Mouse (Mus musculus): ENCODE measurements around the gene Cdk14.
"Not testable (repeated sequence)": the region's sequence is repeated elsewhere in the genome, so short reads cannot be mapped to it uniquely, and the experiment has no call there.

Gene Cdk14

GRCm38 (mm10) chr5:5365285-5366076 lies 54.6 kb downstream of the Cdk14 start:
- no peak for DNase-seq

- no peak for DNase-seq
Measured at GRCm38 (mm10) chr5:5361684-5362083, 58.4 kb downstream of the Cdk14 start.

- DNase-seq: no peak
Measured at GRCm38 (mm10) chr5:5360338-5360737, 59.8 kb downstream of the Cdk14 start.

DNA sequence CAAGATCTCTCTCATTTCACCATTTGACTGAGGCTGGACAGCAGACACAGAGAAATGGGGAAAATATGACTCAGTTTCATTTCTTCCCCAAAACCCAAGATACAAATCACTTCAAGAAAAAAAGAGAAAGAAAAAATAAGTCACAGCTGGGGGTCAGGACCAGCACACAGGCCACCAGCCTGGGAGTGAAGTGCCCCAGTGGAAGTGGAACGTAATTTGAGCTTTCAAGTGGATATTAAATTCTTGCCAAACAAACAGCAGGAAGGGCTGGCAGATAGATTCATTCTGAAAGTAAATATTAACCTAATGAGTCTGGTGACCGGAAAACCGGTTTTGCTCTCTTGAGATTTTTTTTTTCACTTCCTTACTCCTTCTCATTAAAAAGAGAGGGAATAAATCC lies 60.2 kb downstream of the Cdk14 start:
- DNase-seq: no peak

- DNase-seq: no peak
Measured at GRCm38 (mm10) chr5:5359370-5359769, 60.7 kb downstream of the Cdk14 start.

DNA sequence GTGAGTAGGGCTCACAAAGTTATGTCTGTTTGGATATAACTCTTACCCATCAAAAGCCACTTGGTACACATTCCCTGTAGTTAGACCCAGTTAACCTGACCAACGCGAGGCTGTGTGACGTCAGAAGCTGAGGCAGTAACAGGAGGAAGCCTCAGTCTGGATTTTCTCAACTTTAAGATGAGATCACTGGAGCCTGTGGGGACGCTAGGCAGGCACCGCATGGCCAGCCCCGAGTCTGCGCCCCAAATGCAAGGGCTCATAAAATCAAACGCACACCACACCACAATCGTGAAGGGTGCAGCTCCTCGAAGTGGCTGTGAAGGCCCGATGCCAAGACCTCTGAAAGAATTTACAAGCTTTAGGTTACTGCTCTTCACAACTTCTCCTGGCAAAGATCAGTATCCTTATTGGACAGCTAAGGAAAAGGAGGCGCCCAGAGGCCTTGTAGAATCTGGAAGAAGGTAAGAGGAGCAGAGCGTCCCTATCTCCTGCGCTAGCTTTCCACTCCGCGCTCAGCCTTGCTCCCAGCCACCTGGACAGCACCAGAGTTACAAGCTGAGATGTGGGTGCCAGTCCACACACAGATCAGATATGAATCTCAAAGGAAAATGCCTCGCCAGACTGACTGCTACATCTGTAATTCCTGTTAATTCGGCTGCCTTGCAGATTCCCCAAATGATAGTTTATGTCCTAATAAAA lies 61.9 kb downstream of the Cdk14 start:
- no peak for DNase-seq

DNA sequence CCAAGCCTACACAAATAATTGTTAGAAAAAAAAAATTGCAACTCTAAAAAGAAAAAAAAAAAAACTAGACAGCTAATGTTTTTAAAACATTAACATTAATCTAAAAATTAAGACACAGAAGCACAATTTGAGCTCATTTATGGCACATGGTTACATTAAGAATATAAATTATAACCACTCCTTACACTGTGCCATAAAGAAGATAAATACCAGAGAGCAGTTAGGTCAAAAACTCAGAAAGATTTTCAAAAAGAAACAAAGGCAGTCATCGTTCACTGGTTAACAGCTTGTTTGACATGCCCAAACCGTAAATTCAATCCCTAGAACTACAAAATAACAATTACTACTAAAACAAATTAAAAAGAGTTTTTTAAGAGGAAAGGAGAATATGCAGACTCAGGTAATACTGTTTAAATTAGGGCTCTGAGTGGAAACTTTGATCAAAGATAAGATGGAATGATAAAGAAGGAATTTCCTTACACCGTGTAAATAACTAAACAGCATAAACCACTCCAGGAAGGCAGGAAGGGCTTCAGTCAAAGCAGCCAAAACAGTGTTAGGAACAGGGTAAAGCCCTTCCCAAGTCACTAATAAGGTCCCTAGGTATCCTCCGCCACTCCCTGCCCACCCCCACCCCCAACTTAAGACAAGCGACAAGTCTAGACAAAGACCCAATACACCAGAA lies 65.3 kb downstream of the Cdk14 start:
- DNase-seq: no peak

GRCm38 (mm10) chr5:5353946-5354345 lies 66.2 kb downstream of the Cdk14 start:
- DNase-seq: no peak

- no peak for DNase-seq
Measured at GRCm38 (mm10) chr5:5344646-5345045, 75.5 kb downstream of the Cdk14 start.

- no peak for DNase-seq
Measured at GRCm38 (mm10) chr5:5343741-5344140, 76.4 kb downstream of the Cdk14 start.

DNA sequence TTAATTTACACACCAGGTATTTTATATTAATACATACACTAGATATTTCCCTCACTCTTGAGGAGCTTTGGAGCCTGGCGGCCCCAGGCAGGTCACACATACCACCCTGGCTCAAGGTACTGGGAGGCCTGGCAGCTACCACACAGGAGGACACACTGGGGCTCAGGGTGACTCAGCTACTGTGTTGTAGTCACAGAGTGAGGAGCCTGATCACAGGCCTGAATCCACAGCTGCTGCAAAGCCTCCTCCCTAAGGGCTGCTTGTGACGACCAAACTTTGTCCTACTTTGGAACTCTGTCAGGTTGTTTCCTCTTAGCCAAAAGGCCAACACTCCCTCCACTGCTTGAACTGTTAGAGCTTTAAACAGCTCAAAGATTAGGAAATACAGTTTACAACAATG lies 76.8 kb downstream of the Cdk14 start:
- no peak for DNase-seq

- peak; percentile 21 for DNase-seq
Measured at GRCm38 (mm10) chr5:5342410-5343137, 77.5 kb downstream of the Cdk14 start.

DNA sequence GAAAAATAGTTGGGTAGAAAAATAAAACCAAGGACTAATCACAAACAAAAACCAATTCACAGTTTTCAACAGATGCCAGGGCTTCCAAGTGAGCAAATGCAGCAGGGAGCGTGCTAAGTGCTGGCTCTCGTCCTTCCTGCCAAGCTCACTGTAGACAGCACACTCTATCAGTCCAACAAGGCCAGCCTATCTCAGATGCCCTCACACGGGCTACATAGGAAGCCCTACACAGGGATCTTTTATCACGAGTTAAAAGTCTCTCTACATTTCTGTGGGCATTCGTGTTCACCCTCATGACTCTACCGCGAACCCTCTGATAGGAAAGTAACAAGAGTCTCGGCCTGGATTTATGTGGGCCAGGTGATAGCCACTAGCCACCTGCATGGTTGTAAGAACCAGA lies 78.5 kb downstream of the Cdk14 start:
- no peak for DNase-seq

DNA sequence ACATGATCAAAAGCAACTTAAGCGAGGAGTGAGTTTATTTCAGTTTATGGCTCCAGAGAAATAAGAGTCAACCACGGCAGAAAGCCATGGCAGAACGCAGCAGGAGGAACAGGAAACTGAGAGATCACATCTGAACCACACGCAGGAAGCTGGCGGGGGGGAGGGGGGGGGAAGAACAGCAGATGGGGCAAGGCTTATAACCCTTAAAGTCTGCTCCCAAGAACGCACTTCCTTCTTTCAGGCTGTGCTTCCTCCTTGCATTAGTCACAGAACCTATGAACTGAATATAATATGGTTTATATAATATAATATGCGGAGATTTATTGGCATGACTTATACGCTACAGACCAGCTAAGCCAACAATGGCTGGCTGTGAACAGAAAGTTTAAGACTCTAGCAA lies 86.2 kb downstream of the Cdk14 start:
- DNase-seq: no peak

GRCm38 (mm10) chr5:5330926-5331460 lies 89.1 kb downstream of the Cdk14 start:
- DNase-seq: no peak

DNA sequence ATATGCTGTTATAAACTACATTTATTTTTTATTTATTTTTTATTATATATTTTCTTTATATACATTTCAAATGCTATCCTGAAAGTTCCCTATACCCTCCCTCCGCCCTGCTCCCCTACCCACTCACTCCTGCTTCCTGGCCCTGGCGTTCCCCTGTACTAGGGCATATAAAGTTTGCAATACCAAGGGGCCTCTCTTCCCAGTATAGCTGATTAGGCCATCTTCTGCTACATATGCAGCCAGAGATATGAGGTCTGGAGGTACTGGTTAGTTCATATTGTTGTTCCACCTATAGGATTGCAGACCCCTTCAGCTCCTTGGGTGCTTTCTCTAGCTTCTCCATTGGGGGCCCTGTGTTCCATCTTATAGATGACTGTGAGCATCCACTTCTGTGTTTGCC lies 91.1 kb downstream of the Cdk14 start:
- not testable (repeated sequence) for DNase-seq

DNA sequence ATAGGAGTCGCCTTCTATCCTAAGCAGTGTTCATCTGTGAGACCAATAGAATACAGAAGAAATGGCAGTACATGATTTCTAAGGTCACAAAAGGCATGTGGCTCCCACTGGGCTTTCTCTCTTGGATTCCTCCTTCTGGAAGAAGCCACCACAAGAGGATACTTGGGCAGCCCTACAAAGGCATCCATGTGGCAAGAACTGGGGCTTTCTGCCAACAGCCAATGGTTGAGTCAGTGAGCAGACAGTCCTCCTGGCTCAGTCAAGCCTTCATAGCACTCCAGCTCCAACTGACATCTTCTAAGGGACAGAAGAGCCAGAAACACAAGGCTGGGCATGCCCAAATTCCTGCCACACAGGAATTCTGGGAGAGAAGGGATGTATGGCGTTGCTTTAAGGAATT lies 93.4 kb downstream of the Cdk14 start:
- DNase-seq: peak; percentile 45 to 50

- DNase-seq: no peak
Measured at GRCm38 (mm10) chr5:5322699-5323098, 97.4 kb downstream of the Cdk14 start.

DNA sequence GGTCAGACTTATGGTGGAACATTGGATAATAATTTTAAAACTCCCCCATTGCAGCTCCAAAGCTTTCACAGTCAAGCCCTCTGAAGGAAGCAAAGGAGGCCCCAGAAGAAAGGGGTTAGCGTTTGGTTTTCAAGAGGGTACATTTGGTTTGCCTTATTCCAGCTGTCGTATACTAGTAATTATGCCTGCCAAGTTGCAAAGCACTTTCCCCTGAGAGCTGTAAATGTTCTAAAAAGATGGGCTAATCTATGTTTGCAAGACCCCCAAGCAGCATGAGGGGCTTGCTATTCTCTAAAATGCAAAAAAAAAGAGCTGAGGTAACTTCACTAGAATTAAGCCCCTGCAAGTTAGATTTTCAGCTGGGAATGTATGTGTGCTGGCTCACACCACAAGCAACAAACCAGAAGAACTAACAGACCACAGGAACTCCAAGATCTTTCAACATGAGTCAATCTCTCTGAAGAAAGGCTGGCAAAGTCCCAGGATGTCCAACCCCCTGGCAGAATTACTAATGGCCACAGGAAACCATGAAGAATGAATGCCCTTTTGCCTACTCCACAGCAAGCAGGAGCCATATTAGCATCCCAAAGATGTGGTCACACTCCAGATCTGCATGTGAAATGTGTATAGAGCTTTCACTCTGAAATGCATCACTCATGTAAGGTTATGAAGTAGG lies 99.5 kb downstream of the Cdk14 start:
- no peak for DNase-seq

- no peak for DNase-seq
Measured at GRCm38 (mm10) chr5:5319824-5320505, 100.1 kb downstream of the Cdk14 start.

DNA sequence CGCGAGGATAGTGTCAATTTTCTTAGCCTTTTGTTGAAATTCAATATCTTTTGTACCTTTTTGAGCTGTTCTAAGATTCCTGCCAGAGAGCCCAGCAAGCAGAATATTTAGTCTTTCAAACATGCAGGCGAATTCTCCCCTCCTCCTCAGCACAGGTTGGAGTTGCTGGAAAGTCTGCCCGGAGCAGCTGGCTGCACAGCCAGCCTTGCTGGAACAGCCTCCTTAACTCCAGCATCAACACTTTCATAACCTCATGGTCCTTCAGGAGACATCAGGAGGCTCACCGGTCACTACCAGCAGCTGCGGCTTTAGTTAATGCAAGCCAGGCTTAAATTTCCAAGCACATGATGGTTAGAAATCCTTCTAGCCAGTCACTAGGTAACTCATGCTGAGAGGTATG lies 105.8 kb downstream of the Cdk14 start:
- no peak for DNase-seq

Data from cerebellum, postnatal 36 days (tissue).